Mouse (Mus musculus): ENCODE measurements around the gene Mark2. TPM values are rescaled to one million over a fixed set of nuclear protein-coding genes. Genes with fewer than 3 reads are reported as not detected.

The Mark2 gene
- polyA plus RNA-seq, 1 experiment from 2014 or later: 40.5 TPM

DNA sequence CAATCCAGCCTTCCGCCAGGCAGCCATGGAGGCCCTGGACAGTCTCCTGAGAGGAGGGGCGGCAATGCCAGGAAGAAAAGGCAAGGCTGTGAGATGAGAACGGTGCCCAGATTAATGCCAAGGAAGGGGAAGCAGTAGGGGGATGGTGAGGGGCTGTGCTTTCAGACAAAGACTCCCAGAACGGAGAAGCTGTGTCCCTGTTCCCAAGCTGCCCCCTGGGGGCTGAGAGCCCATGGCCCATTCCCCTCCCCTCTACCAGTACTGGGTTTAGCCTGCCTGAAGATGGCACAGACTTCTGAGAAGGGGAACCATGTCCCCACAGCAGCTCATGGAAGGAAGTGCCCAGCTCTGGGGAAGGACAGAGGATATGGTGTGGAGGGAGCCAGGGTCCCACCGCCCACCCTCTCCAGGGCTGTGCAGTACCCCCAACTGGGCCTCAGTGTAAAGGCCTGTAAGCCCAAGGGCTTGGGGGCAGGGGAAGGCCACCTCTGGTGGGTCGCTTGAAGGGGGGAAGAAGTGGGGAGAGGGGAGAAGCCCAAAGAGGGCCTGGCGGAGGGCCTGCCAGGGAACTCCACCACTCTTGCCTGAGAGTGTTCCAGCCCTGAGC lies 65.5 kb downstream of the Mark2 start:
- H3K36me3 ChIP-seq (ENCODE audit: control insufficient read depth, insufficient read depth, low read length): peaks cover 21% of the 10 kb centered on the region
- WGBS: 30% methylated on average over 7 of the region's 7 CpGs
- H3K9me3 ChIP-seq (ENCODE audit: control insufficient read depth, low read length): no peaks in the 10 kb centered on the region
- peaks cover 28% of the 10 kb centered on the region for H3K4me1 ChIP-seq (ENCODE audit: control insufficient read depth, insufficient read depth, low read depth, low read length)
- H3K9ac ChIP-seq (ENCODE audit: low read depth, low read length): peak overlapping the region; percentile 18
- H3K4me2 ChIP-seq (ENCODE audit: low read length): no peak overlapping the region
- H3K4me3 ChIP-seq (ENCODE audit: low read length): no peak overlapping the region
- H3K27me3 ChIP-seq (replicated peaks; ENCODE audit: control insufficient read depth, insufficient read depth, low read length): no peaks in the 10 kb centered on the region
- peak; percentile 52 for ATAC-seq
- peak overlapping the region; percentile 81 for H3K27ac ChIP-seq (ENCODE audit: low read depth, low read length)

DNA sequence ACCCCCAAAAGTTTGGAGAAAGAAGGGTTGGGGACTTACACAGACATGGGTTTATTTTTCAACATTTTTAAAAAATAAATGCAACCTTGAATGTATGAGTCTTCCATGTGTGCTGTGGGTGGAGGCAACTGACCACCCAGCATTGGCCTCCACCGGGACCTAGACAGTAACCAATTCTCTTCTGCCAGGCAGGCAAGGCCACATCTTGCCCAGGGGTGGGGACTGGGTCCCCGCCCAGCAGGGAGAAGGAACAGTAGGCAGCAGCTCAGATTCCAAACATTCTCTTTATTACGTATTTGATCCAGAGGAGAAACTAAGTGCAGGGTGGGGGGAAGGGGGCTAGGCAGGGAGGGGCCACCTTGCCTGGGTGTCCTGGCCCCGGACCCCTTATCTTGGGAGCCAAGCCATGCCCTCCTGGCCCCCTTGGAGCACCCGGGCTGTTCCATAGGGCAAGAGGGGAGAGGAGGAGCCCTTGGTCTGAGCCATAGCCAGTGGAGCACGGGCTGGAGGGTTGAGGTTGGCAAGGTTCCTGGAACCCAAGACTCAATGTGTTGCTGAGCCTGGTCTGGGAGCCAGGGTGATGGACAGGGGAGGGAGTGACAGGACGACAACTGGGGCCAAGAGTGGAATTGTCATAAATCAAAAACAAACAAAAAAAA lies 66.4 kb downstream of the Mark2 start:
- H3K4me3 ChIP-seq (ENCODE audit: low read length): no peak overlapping the region
- no peaks in the 10 kb centered on the region for H3K27me3 ChIP-seq (replicated peaks; ENCODE audit: control insufficient read depth, insufficient read depth, low read length)
- peaks cover 21% of the 10 kb centered on the region for H3K36me3 ChIP-seq (ENCODE audit: control insufficient read depth, insufficient read depth, low read length)
- H3K4me1 ChIP-seq (ENCODE audit: control insufficient read depth, insufficient read depth, low read depth, low read length): peaks cover 34% of the 10 kb centered on the region
- WGBS: 40% methylated on average over 7 of the region's 7 CpGs
- 0 out of 2 replicates have a peak overlapping the region, but pooled peaks have one; percentile 13 for H3K9ac ChIP-seq (ENCODE audit: low read depth, low read length)
- peak overlapping the region; percentile 80 for H3K27ac ChIP-seq (ENCODE audit: low read depth, low read length)
- ATAC-seq: no peak
- H3K4me2 ChIP-seq (ENCODE audit: low read length): no peak overlapping the region
- no peaks in the 10 kb centered on the region for H3K9me3 ChIP-seq (ENCODE audit: control insufficient read depth, low read length)

DNA sequence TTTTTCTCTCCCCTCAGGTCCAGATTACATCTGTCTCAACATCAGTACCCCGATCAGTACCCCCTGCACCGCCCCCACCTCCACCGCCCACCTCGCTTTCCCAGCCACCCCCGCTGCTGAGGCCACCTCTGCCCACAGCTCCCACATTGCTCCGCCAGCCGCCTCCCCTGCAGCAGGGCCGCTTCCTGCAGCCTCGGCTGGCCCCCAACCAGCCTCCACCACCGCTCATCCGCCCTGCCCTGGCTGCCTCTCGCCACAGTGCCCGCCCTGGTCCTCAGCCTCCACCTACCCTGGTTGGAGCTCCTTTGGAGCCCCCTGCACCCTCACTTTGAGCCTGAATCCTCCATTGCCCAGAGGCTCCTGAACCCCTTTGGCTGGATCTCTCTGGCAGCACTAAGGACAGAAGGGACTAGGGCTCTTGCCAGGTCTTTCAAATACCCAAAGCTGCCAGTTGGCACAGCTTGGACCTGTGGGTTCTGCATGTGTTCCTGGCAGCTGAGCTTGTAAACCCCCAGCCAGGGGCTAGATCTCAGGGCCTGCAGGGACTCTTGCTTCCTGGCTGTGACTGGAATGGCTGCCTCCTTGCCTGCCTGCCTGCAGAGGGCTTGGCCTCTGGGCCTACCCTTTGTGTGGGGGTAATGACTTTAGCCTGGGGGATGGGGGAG lies 67.2 kb downstream of the Mark2 start:
- peak overlapping the region; percentile 80 for H3K27ac ChIP-seq (ENCODE audit: low read depth, low read length)
- no peak overlapping the region for H3K4me2 ChIP-seq (ENCODE audit: low read length)
- H3K36me3 ChIP-seq (ENCODE audit: control insufficient read depth, insufficient read depth, low read length): peaks cover 21% of the 10 kb centered on the region
- H3K9ac ChIP-seq (ENCODE audit: low read depth, low read length): peak overlapping the region; percentile 30; the same call in 1 of the 2 replicates
- peak; percentile 46 for ATAC-seq
- WGBS: 78% methylated on average over 13 of the region's 13 CpGs
- no peak overlapping the region for H3K4me3 ChIP-seq (ENCODE audit: low read length)
- H3K4me1 ChIP-seq (ENCODE audit: control insufficient read depth, insufficient read depth, low read depth, low read length): peaks cover 42% of the 10 kb centered on the region
- no peaks in the 10 kb centered on the region for H3K27me3 ChIP-seq (replicated peaks; ENCODE audit: control insufficient read depth, insufficient read depth, low read length)
- no peaks in the 10 kb centered on the region for H3K9me3 ChIP-seq (ENCODE audit: control insufficient read depth, low read length)

DNA sequence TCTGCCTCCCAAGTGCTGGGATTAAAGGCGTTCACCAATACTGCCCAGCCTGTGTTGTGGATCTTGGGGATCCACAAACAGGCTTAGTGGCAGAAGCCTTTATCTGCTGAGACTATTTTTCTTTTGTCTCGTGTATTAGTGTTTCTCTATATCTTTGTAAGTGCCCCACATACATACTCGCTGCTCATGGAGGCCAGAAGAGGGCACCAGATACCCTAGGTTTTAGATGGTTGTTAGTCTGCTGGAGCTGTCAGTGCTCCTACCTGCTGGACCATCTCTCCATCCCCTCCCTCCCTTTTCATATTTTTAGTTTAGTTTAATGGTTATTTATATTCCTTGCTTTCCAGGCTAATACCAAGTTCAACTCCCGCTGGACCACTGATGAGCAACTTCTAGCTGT lies 68.2 kb downstream of the Mark2 start:
- Histone ChIP-seq H3K27ac (ENCODE audit: low read depth, low read length) (no peak overlapping the region), H3K4me2 (ENCODE audit: low read length) (no peak overlapping the region), H3K4me3 (ENCODE audit: low read length) (no peak overlapping the region), H3K36me3 (ENCODE audit: control insufficient read depth, insufficient read depth, low read length) (peaks cover 21% of the 10 kb centered on the region), H3K4me1 (ENCODE audit: control insufficient read depth, insufficient read depth, low read depth, low read length) (peaks cover 45% of the 10 kb centered on the region), H3K9me3 (ENCODE audit: control insufficient read depth, low read length) (no peaks in the 10 kb centered on the region), H3K9ac (ENCODE audit: low read depth, low read length) (no peak overlapping the region), H3K27me3 (replicated peaks; ENCODE audit: control insufficient read depth, insufficient read depth, low read length) (no peaks in the 10 kb centered on the region)
- WGBS: 93% methylated on average over 4 of the region's 4 CpGs
- no peak for ATAC-seq

DNA sequence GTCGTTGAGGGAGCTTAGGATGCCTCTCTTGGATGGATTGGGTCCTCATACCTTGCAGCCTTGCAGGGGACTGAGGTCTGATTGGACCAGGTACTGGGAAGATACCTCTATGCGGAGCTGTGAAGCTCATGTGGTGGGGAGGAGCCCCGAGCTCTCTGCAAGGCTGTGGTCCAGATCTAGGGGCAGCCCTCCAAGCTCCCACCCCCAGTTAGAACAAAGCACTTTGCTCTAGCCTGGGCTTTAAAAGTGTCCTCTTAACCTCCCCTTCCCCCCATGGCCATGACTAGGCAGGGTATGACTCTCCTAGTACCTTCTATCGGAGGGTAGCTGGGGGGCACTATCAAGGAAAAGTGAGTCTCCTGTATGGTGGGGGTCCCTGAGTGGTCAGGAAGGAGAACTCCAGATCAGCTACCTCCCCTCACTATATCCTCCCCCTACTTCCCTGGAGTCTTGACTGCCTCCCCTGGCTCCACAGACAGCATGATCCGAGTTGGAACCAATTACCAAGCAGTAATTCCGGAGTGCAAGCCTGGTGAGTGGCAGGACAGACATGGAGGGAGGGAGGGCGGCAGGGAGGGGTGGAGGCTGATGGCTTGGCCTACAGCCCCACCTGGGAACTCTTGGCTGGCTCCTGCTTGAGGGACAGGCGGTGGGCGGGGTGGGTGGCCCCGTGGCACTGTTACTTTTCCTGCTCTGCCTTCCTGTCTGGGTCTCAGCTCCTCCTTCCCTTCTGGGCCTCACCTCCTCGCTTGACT lies 72.2 kb downstream of the Mark2 start:
- H3K9ac ChIP-seq (ENCODE audit: low read depth, low read length): peak overlapping the region; percentile 91
- H3K4me2 ChIP-seq (ENCODE audit: low read length): peak overlapping the region; percentile 86
- ATAC-seq: peak; percentile 5; the same call in 1 of the 2 replicates
- no peaks in the 10 kb centered on the region for H3K9me3 ChIP-seq (ENCODE audit: control insufficient read depth, low read length)
- 8% methylated on average over 11 of the region's 11 CpGs for WGBS
- peaks cover 56% of the 10 kb centered on the region for H3K4me1 ChIP-seq (ENCODE audit: control insufficient read depth, insufficient read depth, low read depth, low read length)
- H3K36me3 ChIP-seq (ENCODE audit: control insufficient read depth, insufficient read depth, low read length): peaks cover 13% of the 10 kb centered on the region
- H3K27ac ChIP-seq (ENCODE audit: low read depth, low read length): peak overlapping the region; percentile 93
- H3K27me3 ChIP-seq (replicated peaks; ENCODE audit: control insufficient read depth, insufficient read depth, low read length): no peaks in the 10 kb centered on the region
- H3K4me3 ChIP-seq (ENCODE audit: low read length): peak overlapping the region; percentile 82

DNA sequence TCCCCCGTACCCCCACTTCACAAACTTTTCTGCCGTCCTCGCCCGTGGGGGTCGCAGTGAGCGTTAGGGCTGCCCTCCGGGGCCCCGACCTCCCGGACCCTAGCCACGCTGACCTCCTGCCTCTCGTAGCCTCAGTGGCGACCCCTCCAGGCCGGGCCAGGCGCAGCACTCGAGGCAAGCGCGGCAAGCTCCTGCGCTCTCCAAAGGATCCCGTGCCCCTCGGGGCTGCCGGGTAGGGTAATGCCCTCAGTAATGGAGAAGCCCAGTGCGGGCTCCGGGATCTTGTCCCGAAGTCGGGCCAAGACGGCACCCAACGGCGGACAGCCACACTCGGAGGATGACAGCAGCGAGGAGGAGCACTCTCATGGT lies 73.0 kb downstream of the Mark2 start:
- WGBS: 0% methylated on average over 29 of the region's 30 CpGs
- H3K9me3 ChIP-seq (ENCODE audit: control insufficient read depth, low read length): no peaks in the 10 kb centered on the region
- H3K4me1 ChIP-seq (ENCODE audit: control insufficient read depth, insufficient read depth, low read depth, low read length): peaks cover 53% of the 10 kb centered on the region
- 0 out of 2 replicates have a peak, but pooled peaks have one; percentile 3 for ATAC-seq
- H3K36me3 ChIP-seq (ENCODE audit: control insufficient read depth, insufficient read depth, low read length): peaks cover 10% of the 10 kb centered on the region; the same call in 1 of the 2 replicates
- H3K4me2 ChIP-seq (ENCODE audit: low read length): peak overlapping the region; percentile 86
- H3K27ac ChIP-seq (ENCODE audit: low read depth, low read length): peak overlapping the region; percentile 93
- H3K4me3 ChIP-seq (ENCODE audit: low read length): peak overlapping the region; percentile 82
- H3K9ac ChIP-seq (ENCODE audit: low read depth, low read length): peak overlapping the region; percentile 91
- no peaks in the 10 kb centered on the region for H3K27me3 ChIP-seq (replicated peaks; ENCODE audit: control insufficient read depth, insufficient read depth, low read length)

DNA sequence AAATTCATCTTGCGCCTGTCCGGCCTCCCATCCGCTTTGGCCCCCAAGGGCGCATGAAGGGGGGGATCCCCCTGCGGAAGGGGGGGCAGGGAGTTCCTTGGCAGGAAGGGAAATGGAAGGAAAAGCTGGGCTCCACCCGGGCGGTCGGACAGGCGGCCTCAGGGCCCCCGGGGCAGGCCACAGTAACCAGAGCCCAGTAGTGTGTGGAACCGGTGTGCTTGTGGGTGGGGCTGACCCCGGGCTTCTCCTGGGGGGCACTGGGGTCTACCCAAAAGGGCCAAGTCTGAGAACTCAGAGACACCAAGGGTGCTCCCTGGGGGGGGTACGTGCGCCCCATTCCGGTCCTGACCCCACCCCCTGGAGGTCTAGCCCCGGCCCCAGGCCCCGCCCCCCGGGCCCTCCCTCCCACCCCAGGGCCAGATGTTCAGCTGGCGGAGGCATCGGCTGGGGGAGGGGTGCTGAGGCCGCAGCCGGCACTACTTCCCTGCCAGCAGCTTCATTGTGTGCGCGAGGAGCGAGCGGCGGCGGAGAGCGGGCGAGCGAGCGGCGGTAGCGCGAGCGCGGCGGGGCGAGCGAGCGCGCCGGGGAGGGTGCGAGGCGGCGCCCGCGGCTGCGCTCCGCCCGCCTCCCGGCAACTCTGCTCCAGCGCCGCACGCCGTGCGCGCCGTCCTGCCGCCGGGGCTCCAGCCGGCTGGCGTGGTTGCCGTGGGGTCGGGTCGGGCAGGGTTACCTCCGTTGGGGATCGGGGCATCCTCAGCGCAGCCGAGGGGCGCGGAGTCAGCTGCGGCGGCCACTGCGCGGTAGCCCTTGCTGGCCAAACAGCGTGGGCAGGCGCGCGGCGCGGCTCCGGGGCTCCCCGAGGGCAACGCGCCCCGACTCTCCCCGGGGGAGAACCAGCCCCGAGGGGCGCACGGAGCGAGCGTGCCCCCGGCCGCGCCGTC lies 73.6 kb downstream of the Mark2 start:
- peaks cover 53% of the 10 kb centered on the region for H3K4me1 ChIP-seq (ENCODE audit: control insufficient read depth, insufficient read depth, low read depth, low read length)
- H3K4me3 ChIP-seq (ENCODE audit: low read length): peak overlapping the region; percentile 82
- H3K27ac ChIP-seq (ENCODE audit: low read depth, low read length): peak overlapping the region; percentile 93
- peak; percentile 54 for ATAC-seq
- peaks cover 4% of the 10 kb centered on the region; the same call in 1 of the 2 replicates for H3K36me3 ChIP-seq (ENCODE audit: control insufficient read depth, insufficient read depth, low read length)
- whole genome bisulfite sequencing: 1% methylated on average over 45 of the region's 97 CpGs
- H3K9me3 ChIP-seq (ENCODE audit: control insufficient read depth, low read length): no peaks in the 10 kb centered on the region
- H3K4me2 ChIP-seq (ENCODE audit: low read length): peak overlapping the region; percentile 86
- no peaks in the 10 kb centered on the region for H3K27me3 ChIP-seq (replicated peaks; ENCODE audit: control insufficient read depth, insufficient read depth, low read length)
- H3K9ac ChIP-seq (ENCODE audit: low read depth, low read length): peak overlapping the region; percentile 91

DNA sequence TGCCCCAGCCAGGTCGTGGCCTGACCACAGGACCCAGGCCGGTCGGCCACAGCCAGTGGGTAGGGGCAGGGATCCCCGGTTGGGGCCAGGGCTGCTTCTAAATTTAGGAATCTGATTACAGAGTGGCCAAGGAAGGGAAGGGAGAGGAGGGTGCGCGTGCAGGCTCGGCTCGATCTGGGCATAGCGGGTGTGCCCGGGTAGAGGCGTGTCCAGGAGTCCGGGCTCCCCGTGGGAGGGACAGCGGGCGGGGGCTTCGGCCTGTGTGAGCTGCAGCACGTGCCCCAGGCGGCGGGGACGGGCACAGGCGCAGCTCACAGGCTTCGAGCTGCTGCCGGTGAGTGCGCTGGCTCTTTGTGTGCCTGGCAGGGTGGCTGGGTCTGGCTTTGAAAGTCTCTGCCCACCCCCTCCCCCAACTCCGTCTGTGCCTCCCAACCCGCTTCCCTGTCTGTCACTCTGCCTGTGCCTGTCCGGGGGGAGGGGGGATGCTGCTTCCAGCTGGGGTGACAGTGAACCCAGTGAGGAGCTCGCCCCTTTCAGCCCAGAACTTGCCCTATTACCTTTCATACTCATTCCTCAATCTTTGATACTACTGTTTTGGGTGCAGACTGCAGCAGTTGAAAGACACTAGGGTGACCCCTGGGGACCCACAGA lies 74.4 kb downstream of the Mark2 start, which contains the start of gene Rcor2:
TSS of gene Rcor2 (plus strand) at position 235 of the 651 bp plus-strand sequence.
- peaks cover 2% of the 10 kb centered on the region; the same call in 1 of the 2 replicates for H3K9me3 ChIP-seq (ENCODE audit: control insufficient read depth, low read length)
- H3K9ac ChIP-seq (ENCODE audit: low read depth, low read length): peak within 1 kb of the TSS; percentile 91
- peak within 1 kb of the TSS; percentile 82 for H3K4me3 ChIP-seq (ENCODE audit: low read length)
- ATAC-seq: peak; percentile 43
- H3K27me3 ChIP-seq (replicated peaks; ENCODE audit: control insufficient read depth, insufficient read depth, low read length): no peaks in the 10 kb centered on the region
- peak within 1 kb of the TSS; percentile 86 for H3K4me2 ChIP-seq (ENCODE audit: low read length)
- H3K27ac ChIP-seq (ENCODE audit: low read depth, low read length): peak within 1 kb of the TSS; percentile 93
- 1% methylated on average over 19 of the region's 28 CpGs for WGBS
- H3K36me3 ChIP-seq (ENCODE audit: control insufficient read depth, insufficient read depth, low read length): 0 out of 2 replicates have a peak, but pooled peaks cover 2% of the 10 kb centered on the region
- peaks cover 53% of the 10 kb centered on the region for H3K4me1 ChIP-seq (ENCODE audit: control insufficient read depth, insufficient read depth, low read depth, low read length)

All from hindbrain, embryonic 16.5 days (tissue).